9 mouse cellular contexts compared by ENCODE assay signal in genomic region chr7:94042466-94043030, GRCm38 (mm10).
DNase-seq lines count a peak whose midpoint lies in the region; ATAC-seq and TF ChIP-seq lines count a peak whose summit lies in the region.
"Had no signal": no experiment of that assay in that cellular context is flagged by ENCODE, and none has a peak within 500 bp of the region (broad histone marks: within the 10 kb centered on the region; RNA-seq: fewer than 3 reads in every experiment).

No protein-coding gene starts in this region.

- intact Hi-C loops in left cerebral cortex, postnatal 36 days (cut with DNase I) = no loop called here
- intact Hi-C loops in gastrocnemius, postnatal 14 days (cut with DNase I; ENCODE audit: low total_unique reads) = no loop called here

- no peaks in the 10 kb centered on the region for H3K4me1 ChIP-seq in kidney, embryonic 16.5 days (ENCODE audit: insufficient read depth, low read length)
- H3K4me1 ChIP-seq in forebrain, embryonic 11.5 days (replicated peaks; ENCODE audit: control insufficient read depth, insufficient read depth, low read length) = 0 out of 2 replicates have a peak, but pooled peaks cover 3% of the 10 kb centered on the region
- H3K4me1 ChIP-seq in lung, adult 2 months (ENCODE audit: control insufficient read depth, insufficient read depth, low read length) = no peaks in the 10 kb centered on the region

- 5% methylated on average over 11 of the region's 11 CpGs for WGBS in kidney, embryonic 16.5 days
- 1% methylated on average over 11 of the region's 11 CpGs for WGBS in forebrain, embryonic 11.5 days
- WGBS in lung, adult 2 months = 25% methylated on average over 11 of the region's 11 CpGs

- H3K36me3 ChIP-seq in kidney, embryonic 16.5 days (ENCODE audit: insufficient read depth, low read length) = no peaks in the 10 kb centered on the region
- no peaks in the 10 kb centered on the region for H3K36me3 ChIP-seq in forebrain, embryonic 11.5 days (ENCODE audit: control insufficient read depth, insufficient read depth, low read length)

- H3K9ac ChIP-seq in kidney, embryonic 16.5 days (replicated peaks; ENCODE audit: low read length) = no peak overlapping the region
- peak overlapping the region; percentile 36 for H3K9ac ChIP-seq in forebrain, embryonic 11.5 days (ENCODE audit: low read length)

- H3K4me2 ChIP-seq in kidney, embryonic 16.5 days (replicated peaks; ENCODE audit: low read depth, low read length) = peak overlapping the region; percentile 16; the same call in 1 of the 2 replicates
- H3K4me2 ChIP-seq in forebrain, embryonic 11.5 days (ENCODE audit: low read depth, low read length, severe bottlenecking) = peak overlapping the region; percentile 53

- TF ChIP-seq POLR2A in lung, adult 2 months (IDR thresholded peaks at IDR 0.05; ENCODE audit: borderline replicate concordance, extremely low read depth, low read depth, low read length) = no peak

- no peak overlapping the region for H3K4me3 ChIP-seq in kidney, embryonic 16.5 days (ENCODE audit: low read length)
- peak overlapping the region; percentile 20 for H3K4me3 ChIP-seq in forebrain, embryonic 11.5 days (ENCODE audit: low read depth, low read length)
- no peak overlapping the region for H3K4me3 ChIP-seq in lung, adult 2 months (replicated peaks; ENCODE audit: extremely low read depth, low read depth, low read length)
- H3K4me3 ChIP-seq: myocyte had no signal

- H3K27me3 ChIP-seq in kidney, embryonic 16.5 days (ENCODE audit: insufficient read depth, low read length) = no peaks in the 10 kb centered on the region
- no peaks in the 10 kb centered on the region for H3K27me3 ChIP-seq in forebrain, embryonic 11.5 days (ENCODE audit: control insufficient read depth, insufficient read depth, low read length)

- no peak for DNase-seq in kidney, adult 8-10 months
- peak; percentile 65 for DNase-seq in forebrain, embryonic 11.5 days (ENCODE audit: low spot score)
- DNase-seq in left cerebral cortex, postnatal 36 days (ENCODE audit: low spot score in 2 of 2) = peak; percentile 4 to 9
- DNase-seq in right cerebral cortex, adult 18-20 months = peak; percentile 5
- DNase-seq in lung, adult 2 months = no peak
- no peak for DNase-seq in gastrocnemius, postnatal 14 days
- no peak for DNase-seq in heart, adult 9 months (ENCODE audit: low spot score in 2 of 2)

- H3K27ac ChIP-seq in kidney, embryonic 16.5 days (ENCODE audit: low read length) = no peak overlapping the region
- no peak overlapping the region for H3K27ac ChIP-seq in forebrain, embryonic 11.5 days (ENCODE audit: low read depth, low read length)

- H3K9me3 ChIP-seq in kidney, embryonic 16.5 days (ENCODE audit: low read length) = no peaks in the 10 kb centered on the region
- no peaks in the 10 kb centered on the region for H3K9me3 ChIP-seq in forebrain, embryonic 11.5 days (ENCODE audit: control insufficient read depth, low read length)

- ATAC-seq in kidney, embryonic 16.5 days (ENCODE audit: low FRiP score, low TSS enrichment) = no peak
- ATAC-seq in forebrain, embryonic 11.5 days (replicated peaks; ENCODE audit: low FRiP score) = peak; percentile 92

- no peak for TF ChIP-seq CTCF in lung, adult 2 months (IDR thresholded peaks at IDR 0.05; ENCODE audit: insufficient read depth, low read length)

Comparison
In these comparisons a context has a peak if more than half of its experiments do, and no peak if none do; other contexts are left out.
1. DNase-seq: peak in forebrain, embryonic 11.5 days (single experiment), left cerebral cortex, postnatal 36 days (2 of 2) and right cerebral cortex, adult 18-20 months (single experiment); none in kidney, adult 8-10 months (0 of 2), lung, adult 2 months (single experiment), gastrocnemius, postnatal 14 days (single experiment) and heart, adult 9 months (0 of 2).